Mouse (Mus musculus): ENCODE data around the gene Ctu2. TPM values are rescaled to one million over a fixed set of nuclear protein-coding genes. Genes with fewer than 3 reads are reported as not detected.
A peak's percentile ranks its signal among the peaks of the same experiment; 100 is the strongest.

Gene Ctu2
- total and polyA plus RNA-seq, 2 experiments from 2014 or later = 52.6 to 99.5 TPM

DNA sequence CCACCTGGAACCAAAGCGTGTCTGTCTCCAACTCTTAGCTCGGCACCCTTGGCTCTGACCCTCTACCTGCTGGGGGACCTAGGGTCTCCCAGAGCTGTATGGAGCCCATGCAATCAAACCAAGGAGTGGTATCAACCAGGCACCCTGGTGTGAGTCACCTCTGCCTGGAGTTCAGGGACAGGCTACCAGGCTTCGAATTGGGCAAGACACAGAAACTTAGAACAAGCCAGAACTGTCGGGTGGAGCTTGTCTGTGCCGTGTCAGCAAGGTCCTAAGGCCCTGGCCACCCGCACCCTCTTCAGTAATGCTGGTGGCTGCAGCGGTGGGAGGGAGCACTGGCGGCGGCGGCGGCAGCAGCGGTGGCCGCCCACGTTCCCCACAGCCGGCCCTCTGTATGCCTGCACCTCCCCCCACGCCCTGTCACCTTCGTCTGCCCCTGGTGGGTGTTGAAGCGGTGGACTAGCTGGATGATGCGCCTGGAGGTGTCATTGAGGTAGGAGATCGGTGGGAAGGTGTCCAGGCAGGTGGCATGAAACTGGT lies 39.3 kb upstream of the Ctu2 start:
- no peak overlapping the region for H3K4me2 ChIP-seq (ENCODE audit: low read depth, low read length, poor library complexity, severe bottlenecking)
- 90% methylated on average over 20 of the region's 20 CpGs for WGBS
- H3K9ac ChIP-seq (replicated peaks; ENCODE audit: low read length, poor library complexity, severe bottlenecking) = no peak overlapping the region
- H3K27ac ChIP-seq (ENCODE audit: low read depth, low read length) = no peak overlapping the region
- no peak for DNase-seq (ENCODE audit: low spot score)
- peaks cover 48% of the 10 kb centered on the region for H3K36me3 ChIP-seq (ENCODE audit: insufficient read depth, low read length)
- no peaks in the 10 kb centered on the region for H3K27me3 ChIP-seq (ENCODE audit: insufficient read depth, low read length)
- no peak for ATAC-seq (ENCODE audit: low FRiP score)
- no peak overlapping the region for H3K4me3 ChIP-seq (ENCODE audit: low read depth, low read length)
- no peaks in the 10 kb centered on the region for H3K9me3 ChIP-seq (ENCODE audit: low read length)
- no peak for TF ChIP-seq CTCF (IDR thresholded peaks at IDR 0.05)
- no peaks in the 10 kb centered on the region for H3K4me1 ChIP-seq (ENCODE audit: insufficient read depth, low read length)

GRCm38 (mm10) chr8:122437708-122438331 lies 38.1 kb upstream of the Ctu2 start:
- no peak for TF ChIP-seq CTCF (IDR thresholded peaks at IDR 0.05)

DNA sequence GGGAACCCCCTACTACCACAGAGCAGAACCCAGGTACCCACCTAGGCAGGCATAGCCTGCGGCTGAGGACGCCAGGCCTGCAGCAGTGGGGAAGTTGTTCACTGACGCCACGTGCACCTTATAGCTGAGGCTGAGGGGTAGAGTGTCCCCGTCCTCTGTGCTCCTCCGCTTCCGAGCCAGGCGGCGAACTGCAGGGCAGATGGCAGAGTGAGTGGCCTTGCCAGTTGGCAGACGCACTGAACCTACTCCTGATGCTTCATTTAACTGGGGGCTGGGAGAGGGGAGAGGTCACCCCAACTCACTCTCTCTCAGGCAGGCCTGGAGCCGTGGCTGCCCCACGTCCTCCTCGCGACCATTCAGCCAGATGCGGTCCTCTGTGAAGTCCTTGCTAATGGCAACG lies 36.6 kb upstream of the Ctu2 start:
- Histone ChIP-seq H3K9me3 (ENCODE audit: low read length) (no peaks in the 10 kb centered on the region), H3K27ac (ENCODE audit: low read depth, low read length) (no peak overlapping the region), H3K27me3 (ENCODE audit: insufficient read depth, low read length) (no peaks in the 10 kb centered on the region), H3K4me1 (ENCODE audit: insufficient read depth, low read length) (peaks cover 5% of the 10 kb centered on the region; the same call in 1 of the 2 replicates), H3K4me2 (ENCODE audit: low read depth, low read length, poor library complexity, severe bottlenecking) (no peak overlapping the region), H3K4me3 (ENCODE audit: low read depth, low read length) (no peak overlapping the region), H3K36me3 (ENCODE audit: insufficient read depth, low read length) (peaks cover 37% of the 10 kb centered on the region), H3K9ac (replicated peaks; ENCODE audit: low read length, poor library complexity, severe bottlenecking) (no peak overlapping the region)
- peak; percentile 15 for DNase-seq (ENCODE audit: low spot score)
- 95% methylated on average over 16 of the region's 16 CpGs for WGBS
- ATAC-seq (ENCODE audit: low FRiP score) = no peak
- no peak for TF ChIP-seq CTCF (IDR thresholded peaks at IDR 0.05)

More at GRCm38 (mm10) chr8:122437708-122438331, 38.1 kb upstream of the Ctu2 start:
- Histone ChIP-seq H3K4me1 (ENCODE audit: insufficient read depth, low read length) (peaks cover 5% of the 10 kb centered on the region; the same call in 1 of the 2 replicates), H3K27me3 (ENCODE audit: insufficient read depth, low read length) (no peaks in the 10 kb centered on the region), H3K4me3 (ENCODE audit: low read depth, low read length) (no peak overlapping the region), H3K9ac (replicated peaks; ENCODE audit: low read length, poor library complexity, severe bottlenecking) (no peak overlapping the region), H3K36me3 (ENCODE audit: insufficient read depth, low read length) (peaks cover 48% of the 10 kb centered on the region), H3K27ac (ENCODE audit: low read depth, low read length) (no peak overlapping the region), H3K4me2 (ENCODE audit: low read depth, low read length, poor library complexity, severe bottlenecking) (no peak overlapping the region), H3K9me3 (ENCODE audit: low read length) (no peaks in the 10 kb centered on the region)
- WGBS = 95% methylated on average over 13 of the region's 13 CpGs
- ATAC-seq (ENCODE audit: low FRiP score) (no peak), DNase-seq (ENCODE audit: low spot score) (no peak)

- 100% methylated on average over 1 of the region's 1 CpGs for WGBS
- H3K9me3 ChIP-seq (ENCODE audit: low read length) = no peaks in the 10 kb centered on the region
- TF ChIP-seq CTCF (IDR thresholded peaks at IDR 0.05) = no peak
- H3K36me3 ChIP-seq (ENCODE audit: insufficient read depth, low read length) = peaks cover 28% of the 10 kb centered on the region
- H3K27ac ChIP-seq (ENCODE audit: low read depth, low read length) = no peak overlapping the region
- ATAC-seq (ENCODE audit: low FRiP score) = no peak
- H3K4me1 ChIP-seq (ENCODE audit: insufficient read depth, low read length) = peaks cover 13% of the 10 kb centered on the region; the same call in 1 of the 2 replicates
- no peak overlapping the region for H3K4me2 ChIP-seq (ENCODE audit: low read depth, low read length, poor library complexity, severe bottlenecking)
- H3K4me3 ChIP-seq (ENCODE audit: low read depth, low read length) = no peak overlapping the region
- no peak for DNase-seq (ENCODE audit: low spot score)
- H3K9ac ChIP-seq (replicated peaks; ENCODE audit: low read length, poor library complexity, severe bottlenecking) = no peak overlapping the region
- no peaks in the 10 kb centered on the region for H3K27me3 ChIP-seq (ENCODE audit: insufficient read depth, low read length)
These were observed 34.6 kb upstream of the Ctu2 start for GRCm38 (mm10) chr8:122441326-122441725.

- Histone ChIP-seq H3K9me3 (ENCODE audit: low read length) (no peaks in the 10 kb centered on the region), H3K27me3 (ENCODE audit: insufficient read depth, low read length) (no peaks in the 10 kb centered on the region), H3K27ac (ENCODE audit: low read depth, low read length) (peak overlapping the region; percentile 78), H3K36me3 (ENCODE audit: insufficient read depth, low read length) (peaks cover 18% of the 10 kb centered on the region), H3K4me2 (ENCODE audit: low read depth, low read length, poor library complexity, severe bottlenecking) (peak overlapping the region; percentile 96), H3K9ac (replicated peaks; ENCODE audit: low read length, poor library complexity, severe bottlenecking) (peak overlapping the region; percentile 73), H3K4me3 (ENCODE audit: low read depth, low read length) (peak overlapping the region; percentile 74), H3K4me1 (ENCODE audit: insufficient read depth, low read length) (peaks cover 13% of the 10 kb centered on the region; the same call in 1 of the 2 replicates)
- DNase-seq (ENCODE audit: low spot score) (no peak), ATAC-seq (ENCODE audit: low FRiP score) (no peak)
- 16% methylated on average over 7 of the region's 7 CpGs for WGBS
- no peak for TF ChIP-seq CTCF (IDR thresholded peaks at IDR 0.05)
These were observed 33.6 kb upstream of the Ctu2 start for GRCm38 (mm10) chr8:122442356-122442755.

DNA sequence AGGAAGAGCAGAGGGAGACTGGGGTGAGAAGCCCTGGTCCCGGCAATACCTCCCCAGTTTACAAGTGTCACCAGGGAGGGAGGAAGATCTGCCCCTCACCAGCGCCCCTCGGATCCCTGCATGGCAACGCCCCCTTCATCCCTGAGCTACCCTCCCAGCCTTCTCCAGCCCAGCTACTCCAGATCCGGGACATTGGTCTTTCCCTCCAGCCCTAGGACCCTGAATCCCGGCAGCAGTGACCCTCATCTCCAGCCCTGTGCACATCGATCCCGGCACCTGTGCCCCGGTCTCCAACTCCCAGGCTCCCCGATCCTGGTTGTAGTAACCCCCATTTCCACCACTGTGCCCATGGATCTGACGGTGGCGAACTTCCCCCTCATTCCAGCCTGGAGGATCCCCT lies 33.2 kb upstream of the Ctu2 start:
- H3K27me3 ChIP-seq (ENCODE audit: insufficient read depth, low read length) = no peaks in the 10 kb centered on the region
- no peaks in the 10 kb centered on the region for H3K9me3 ChIP-seq (ENCODE audit: low read length)
- peak overlapping the region; percentile 74 for H3K4me3 ChIP-seq (ENCODE audit: low read depth, low read length)
- ATAC-seq (ENCODE audit: low FRiP score) = peak; percentile 4; the same call in 1 of the 2 replicates
- H3K9ac ChIP-seq (replicated peaks; ENCODE audit: low read length, poor library complexity, severe bottlenecking) = peak overlapping the region; percentile 73
- WGBS = under 1% methylated on average over 12 of the region's 12 CpGs
- peak overlapping the region; percentile 78 for H3K27ac ChIP-seq (ENCODE audit: low read depth, low read length)
- TF ChIP-seq CTCF (IDR thresholded peaks at IDR 0.05) = no peak
- H3K4me1 ChIP-seq (ENCODE audit: insufficient read depth, low read length) = peaks cover 13% of the 10 kb centered on the region; the same call in 1 of the 2 replicates
- H3K4me2 ChIP-seq (ENCODE audit: low read depth, low read length, poor library complexity, severe bottlenecking) = peak overlapping the region; percentile 96
- DNase-seq (ENCODE audit: low spot score) = no peak
- peaks cover 14% of the 10 kb centered on the region for H3K36me3 ChIP-seq (ENCODE audit: insufficient read depth, low read length)
